Mouse (Mus musculus): ENCODE data around the gene Hnrnpk.
"Not testable (repeated sequence)": the region's sequence is repeated elsewhere in the genome, so short reads cannot be mapped to it uniquely, and the experiment has no call there.

The Hnrnpk gene

DNA sequence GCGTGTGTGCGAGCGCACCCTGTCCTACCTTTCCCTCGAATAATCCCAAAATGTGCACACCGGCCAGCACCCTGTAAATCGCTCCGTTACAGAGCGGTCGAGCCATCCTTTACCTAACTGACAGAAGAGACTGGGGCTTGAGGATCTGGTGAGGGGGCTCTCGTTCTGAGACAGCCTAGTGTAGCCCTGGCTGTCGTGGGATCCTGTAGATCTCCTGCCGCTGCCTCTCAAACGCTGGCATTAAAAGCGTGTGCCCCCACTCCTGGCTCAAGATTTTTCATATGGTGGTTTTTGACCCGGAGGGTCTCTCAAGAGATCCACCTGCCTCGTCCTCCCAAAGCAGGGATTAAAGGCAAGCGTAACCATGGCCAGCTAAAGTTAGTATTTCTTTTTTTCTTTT is at the start of gene Hnrnpk:
Gene Hnrnpk, minus strand, starts transcription at position 101 of the 400 bp plus-strand sequence.
- not testable (repeated sequence) for DNase-seq (ENCODE audit: low read depth, low spot score)

GRCm38 (mm10) chr13:58452246-58452645 is 49.1 kb upstream of the Hnrnpk start:
- no peak for DNase-seq (ENCODE audit: low read depth, low spot score)

GRCm38 (mm10) chr13:58450459-58451182 is 47.5 kb upstream of the Hnrnpk start:
- no peak for DNase-seq (ENCODE audit: low read depth, low spot score)

DNA sequence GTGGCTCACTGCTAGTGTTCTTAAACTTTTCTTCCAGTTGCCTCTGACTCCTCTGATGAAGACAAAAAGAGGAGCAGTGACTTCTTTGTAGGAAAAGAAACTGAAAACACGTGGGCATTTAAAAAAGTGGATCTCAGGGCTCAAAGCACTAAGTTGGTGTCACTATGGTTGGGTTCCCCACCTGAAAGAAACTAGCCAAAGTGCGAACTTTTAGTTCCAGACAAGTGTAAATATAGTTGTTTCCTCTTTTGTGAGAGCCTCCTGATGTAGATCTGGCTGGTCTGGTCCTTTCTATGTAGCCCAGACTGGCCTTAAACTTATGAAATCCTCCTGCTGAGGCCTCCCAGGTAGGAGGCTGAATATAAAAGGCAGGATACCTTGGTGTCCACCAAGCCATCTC is 43.4 kb upstream of the Hnrnpk start:
- no peak for DNase-seq (ENCODE audit: low read depth, low spot score)

DNA sequence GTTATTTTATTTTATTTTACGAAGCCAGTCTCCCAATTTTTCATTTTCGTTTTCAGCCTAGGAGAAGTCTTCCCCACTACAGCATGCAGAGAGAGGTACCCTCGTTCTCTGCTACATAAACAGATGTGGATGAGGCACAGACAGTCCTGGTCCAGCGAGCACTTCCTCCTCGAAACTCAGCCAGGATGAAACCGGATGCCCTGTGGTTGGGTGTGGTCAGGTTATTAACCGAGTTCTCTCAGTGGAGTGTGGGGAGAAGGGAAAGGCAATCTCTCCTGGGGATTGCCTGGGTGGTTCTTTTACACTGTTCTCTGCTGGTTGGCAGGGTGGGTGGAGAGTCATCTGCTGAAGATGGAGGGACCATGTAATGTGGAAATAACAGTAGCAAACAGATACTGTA is 40.6 kb upstream of the Hnrnpk start:
- DNase-seq (ENCODE audit: low read depth, low spot score) = peak; percentile 64

GRCm38 (mm10) chr13:58443326-58443725 is 40.2 kb upstream of the Hnrnpk start:
- DNase-seq (ENCODE audit: low read depth, low spot score) = no peak

GRCm38 (mm10) chr13:58439716-58440115 is 36.6 kb upstream of the Hnrnpk start:
- no peak for DNase-seq (ENCODE audit: low read depth, low spot score)

DNA sequence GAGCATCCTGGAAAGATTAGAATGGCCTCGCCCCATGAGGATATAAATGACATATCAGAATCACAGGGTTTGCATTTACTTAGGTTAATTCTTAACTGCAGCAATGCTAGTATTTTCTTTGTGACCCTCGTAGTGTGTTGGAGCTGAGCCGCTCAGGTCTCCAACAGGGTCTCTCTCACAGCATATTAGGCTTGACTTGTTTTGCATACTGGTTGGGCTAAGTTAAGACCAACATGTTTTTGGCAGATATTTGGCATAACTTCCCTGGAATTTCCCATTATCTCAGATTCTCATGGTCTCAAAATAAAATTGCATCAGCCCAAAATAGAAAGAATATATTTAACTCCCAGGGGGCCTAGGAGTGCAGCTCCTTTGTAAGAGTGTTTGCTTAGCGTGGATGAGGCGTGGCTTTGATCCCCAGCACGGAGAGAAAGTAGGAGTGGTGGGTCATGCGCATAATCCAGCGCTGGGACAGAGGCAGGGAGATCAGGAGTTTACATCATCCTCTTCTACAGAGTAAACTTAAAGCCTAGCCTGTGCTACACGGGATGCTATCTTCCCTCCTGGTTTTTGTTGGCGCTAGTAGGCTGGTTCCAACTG is 20.0 kb upstream of the Hnrnpk start:
- peak; percentile 63 for DNase-seq (ENCODE audit: low read depth, low spot score)

- no peak for DNase-seq (ENCODE audit: low read depth, low spot score)
Observed at GRCm38 (mm10) chr13:58422242-58422641, 19.1 kb upstream of the Hnrnpk start.

DNA sequence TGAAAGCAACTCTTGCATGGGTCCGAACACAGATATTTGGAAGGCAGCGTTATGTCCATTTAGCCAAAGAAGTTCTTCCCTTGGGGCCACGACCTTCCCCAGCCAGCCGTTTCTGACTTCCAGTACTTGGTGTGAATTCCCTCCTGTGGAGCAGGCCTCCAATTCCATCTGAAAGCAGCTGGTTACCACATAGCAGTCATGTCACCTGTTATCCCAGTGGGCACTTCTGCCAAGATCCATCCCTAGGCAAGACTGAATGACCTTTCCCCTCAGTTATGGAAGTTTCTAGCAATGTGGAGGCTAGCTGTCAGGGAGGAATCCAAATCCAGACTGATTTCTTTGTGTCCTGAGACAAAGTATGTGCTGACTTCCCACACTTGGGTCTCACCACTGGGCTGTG is 17.9 kb upstream of the Hnrnpk start:
- no peak for DNase-seq (ENCODE audit: low read depth, low spot score)

DNA sequence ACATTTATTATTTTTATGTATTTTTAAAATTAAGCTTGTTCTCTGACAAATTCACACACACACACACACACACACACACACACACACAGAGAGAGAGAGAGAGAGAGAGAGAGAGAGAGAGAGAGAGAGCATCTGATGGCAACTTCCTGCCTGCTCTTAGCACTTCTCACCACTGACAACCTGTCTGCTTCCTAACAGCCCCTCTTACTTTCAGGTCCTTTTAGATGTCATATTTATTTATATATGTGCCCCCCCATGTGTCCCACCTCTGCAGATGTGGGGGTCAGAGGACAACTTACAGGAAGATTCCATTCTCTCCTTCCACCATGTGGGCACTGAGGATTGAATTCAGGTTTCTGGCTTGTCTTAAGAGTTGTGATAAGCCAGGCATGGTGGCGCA is 16.1 kb upstream of the Hnrnpk start:
- no peak for DNase-seq (ENCODE audit: low read depth, low spot score)

DNA sequence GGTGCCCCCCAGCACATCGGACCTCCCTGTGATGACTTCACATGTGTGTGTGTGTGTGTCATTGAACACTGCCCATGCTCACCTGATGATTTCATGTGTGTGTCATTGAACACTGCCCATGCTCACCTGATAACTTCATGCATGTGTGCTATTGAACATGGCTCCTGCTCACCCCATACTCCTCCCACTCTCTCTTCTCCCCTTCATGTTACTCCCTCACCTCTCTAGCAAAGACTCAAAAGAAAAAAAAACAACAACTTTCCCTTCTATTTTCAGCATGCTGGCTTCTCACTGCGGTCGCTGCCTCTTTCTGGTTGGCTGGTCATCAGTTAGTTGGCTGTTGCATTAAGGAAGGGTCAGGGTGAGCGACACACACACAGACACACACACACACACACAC is 15.5 kb upstream of the Hnrnpk start:
- no peak for DNase-seq (ENCODE audit: low read depth, low spot score)

DNA sequence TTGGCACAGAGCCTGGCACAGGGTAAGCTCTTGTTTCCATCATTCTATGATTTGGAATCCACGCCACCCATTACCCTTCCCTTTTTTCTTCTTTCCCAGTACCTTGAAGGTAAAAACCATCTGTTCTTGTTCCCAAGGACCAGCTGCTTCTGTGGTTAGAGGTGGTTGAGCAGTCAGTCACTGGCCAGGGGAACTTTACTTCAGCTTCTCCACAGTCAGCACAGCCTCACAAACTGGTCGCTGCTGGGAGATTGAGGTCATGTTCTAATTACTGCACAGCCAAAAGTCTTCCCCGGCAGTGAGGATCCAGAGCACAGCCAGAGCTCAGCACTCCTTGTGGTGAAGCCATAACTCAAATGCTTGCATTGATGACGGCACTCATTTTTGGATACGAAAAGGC is 12.7 kb upstream of the Hnrnpk start:
- DNase-seq (ENCODE audit: low read depth, low spot score) = no peak

- peak; percentile 12 for DNase-seq (ENCODE audit: low read depth, low spot score)
Observed at GRCm38 (mm10) chr13:58415374-58415773, 12.2 kb upstream of the Hnrnpk start.

- DNase-seq (ENCODE audit: low read depth, low spot score) = no peak
Observed at GRCm38 (mm10) chr13:58411073-58411472, 7.9 kb upstream of the Hnrnpk start.

GRCm38 (mm10) chr13:58402744-58403110 is 416 bp downstream of the Hnrnpk start:
- DNase-seq (ENCODE audit: low read depth, low spot score) = no peak

DNA sequence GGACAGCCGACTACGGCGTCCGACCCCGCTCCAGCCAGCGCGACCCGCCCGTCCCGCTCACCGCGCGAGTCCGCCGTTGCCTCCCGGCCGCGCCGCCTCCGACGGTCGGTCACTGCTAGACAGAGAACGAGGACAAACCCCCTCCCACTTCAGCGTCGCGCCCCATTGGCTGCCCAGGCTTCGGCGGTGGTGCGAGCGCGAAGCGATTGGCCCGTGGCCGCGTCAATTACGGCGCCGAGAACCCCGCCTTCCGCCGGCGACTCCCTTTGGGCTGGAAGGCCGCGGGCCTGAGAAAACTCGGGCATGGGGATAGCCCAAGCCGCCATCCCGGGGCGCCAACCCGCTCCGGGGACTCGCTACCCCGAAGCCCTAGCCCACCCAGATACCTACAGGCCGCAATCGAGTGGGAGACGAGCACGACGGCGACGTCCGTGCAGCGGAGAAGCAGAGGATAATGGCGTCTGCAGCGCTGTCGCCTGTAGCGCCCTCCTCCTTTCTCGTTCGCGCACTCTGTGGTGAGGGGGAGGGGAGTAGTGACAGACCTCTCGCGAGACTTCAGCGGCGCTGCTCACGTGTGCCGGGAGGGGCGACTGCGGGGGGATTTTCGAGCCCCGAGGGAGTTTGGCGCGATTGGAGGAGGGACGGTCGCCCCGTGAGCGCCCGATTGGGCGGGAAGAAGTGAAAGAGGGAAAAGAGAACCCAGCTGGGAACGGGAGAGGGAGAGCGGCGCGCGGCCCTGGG is 970 bp downstream of the Hnrnpk start, which contains the start of gene Rmi1:
Gene Rmi1, plus strand, starts transcription at position 246 of the 741 bp plus-strand sequence.
- peak; percentile 96 for DNase-seq (ENCODE audit: low read depth, low spot score)

- DNase-seq (ENCODE audit: low read depth, low spot score) = peak; percentile 63
Observed at GRCm38 (mm10) chr13:58401135-58402002, 1.8 kb downstream of the Hnrnpk start.

GRCm38 (mm10) chr13:58400576-58400975 is 2.6 kb downstream of the Hnrnpk start:
- peak; percentile 40 for DNase-seq (ENCODE audit: low read depth, low spot score)

- no peak for DNase-seq (ENCODE audit: low read depth, low spot score)
Observed at GRCm38 (mm10) chr13:58397651-58398050, 5.5 kb downstream of the Hnrnpk start.

GRCm38 (mm10) chr13:58394392-58394791 is 8.8 kb downstream of the Hnrnpk start:
- not testable (repeated sequence) for DNase-seq (ENCODE audit: low read depth, low spot score)

Measured in 3T3-L1 (cell line).